In genomic region chr14:43835366-43835765, GRCm38 (mm10) we compare ENCODE assay signal across 1 mouse cellular context. TPM values are rescaled to one million over a fixed set of nuclear protein-coding genes. Genes with fewer than 3 reads are reported as not detected.
"Had no signal": no experiment of that assay in that cellular context is flagged by ENCODE, and none has a peak within 500 bp of the region (broad histone marks: within the 10 kb centered on the region; RNA-seq: fewer than 3 reads in every experiment).

No protein-coding gene starts in this region.

RNA-seq across cellular contexts. Expression of gene Gm8180, which starts 50.8 kb away (rescaled TPM):
- total RNA-seq: neutrophil, adult 5-6 weeks had no signal
